Mouse (Mus musculus) ES-E14 (cell line): ENCODE measurements around the gene Radil.

Experiments
- CHD2 ChIP-seq: IDR thresholded peaks from 2 replicates; pipeline ENCODE4 v1.6.1; 2014; ENCODE audit warnings: mild to moderate bottlenecking, low read depth, low read length, inconsistent platforms
- HCFC1 ChIP-seq: IDR thresholded peaks from 2 replicates; pipeline ENCODE4 v1.6.1; 2012; ENCODE audit warnings: low read length, inconsistent platforms, borderline replicate concordance; ENCODE audit not compliant: insufficient read depth
- MAFK ChIP-seq: IDR thresholded peaks from 2 replicates; pipeline ENCODE4 v1.6.1; 2014; ENCODE audit warnings: mild to moderate bottlenecking, low read depth, low read length, inconsistent platforms; ENCODE audit not compliant: insufficient read depth
- ZC3H11A ChIP-seq: IDR thresholded peaks from 2 replicates; pipeline ENCODE4 v1.6.1; 2012; ENCODE audit warnings: low read depth, mild to moderate bottlenecking, inconsistent platforms, low read length, borderline replicate concordance
- ZNF384 ChIP-seq: IDR thresholded peaks from 2 replicates; pipeline ENCODE4 v1.6.1; 2012; ENCODE audit warnings: low read depth, low read length, inconsistent platforms

- TF ChIP-seq ZC3H11A (no peak), CHD2 (no peak), ZNF384 (no peak), MAFK (no peak), HCFC1 (no peak)
Measured at GRCm38 (mm10) chr5:142495321-142496096, 55.4 kb downstream of the Radil start.
